Mouse (Mus musculus): ENCODE data around the gene Cdca7l.

Cdca7l gene

DNA sequence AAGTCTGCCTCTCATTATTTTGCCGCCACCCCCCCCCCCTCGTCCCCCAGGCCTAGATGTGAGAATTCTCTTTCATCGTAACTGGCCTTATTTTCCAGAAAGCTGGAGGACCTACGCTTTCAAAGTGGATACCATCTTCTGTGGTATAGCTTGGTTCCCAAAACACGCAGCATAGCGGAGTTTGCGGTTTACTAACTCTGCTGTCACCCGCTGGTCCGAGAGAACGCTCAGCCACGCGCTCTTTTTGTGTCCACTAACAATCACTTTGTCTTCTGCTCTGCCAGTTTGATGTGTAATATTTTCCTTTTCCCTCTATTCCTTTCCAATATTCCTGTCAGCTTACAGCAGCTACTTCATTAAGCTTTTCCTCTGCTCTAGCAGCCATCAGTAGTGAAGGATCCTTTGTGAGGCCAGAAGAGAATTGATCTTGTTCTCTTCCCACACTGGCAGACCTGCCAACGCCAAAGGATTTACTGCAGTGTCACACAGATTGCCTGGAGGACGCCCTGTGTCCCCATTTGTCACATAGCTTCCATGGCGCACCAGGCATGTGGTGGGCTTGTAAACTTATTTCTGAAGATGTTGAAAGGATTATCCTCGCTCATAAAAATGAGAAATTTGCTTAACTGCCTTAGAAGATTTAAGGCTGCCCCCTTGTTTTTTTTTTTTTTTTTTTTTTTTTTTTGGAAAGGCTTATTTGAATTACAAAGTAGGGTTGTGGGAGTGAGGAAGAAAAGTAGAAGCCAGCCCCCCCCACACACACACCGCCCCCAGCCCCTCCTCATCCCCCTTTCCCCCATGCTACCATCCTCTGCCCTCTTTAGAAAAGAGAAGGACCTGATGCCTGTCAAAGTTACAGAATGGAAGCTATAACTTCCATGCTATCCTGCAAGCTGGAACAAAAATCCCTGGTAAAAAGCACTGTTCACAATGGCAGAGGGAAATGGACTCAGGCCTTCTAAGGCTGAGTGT lies 4.6 kb downstream of the Cdca7l start:
- DNase-seq (ENCODE audit: low read depth in 2 of 2, low spot score in 2 of 2), result no peak

DNA sequence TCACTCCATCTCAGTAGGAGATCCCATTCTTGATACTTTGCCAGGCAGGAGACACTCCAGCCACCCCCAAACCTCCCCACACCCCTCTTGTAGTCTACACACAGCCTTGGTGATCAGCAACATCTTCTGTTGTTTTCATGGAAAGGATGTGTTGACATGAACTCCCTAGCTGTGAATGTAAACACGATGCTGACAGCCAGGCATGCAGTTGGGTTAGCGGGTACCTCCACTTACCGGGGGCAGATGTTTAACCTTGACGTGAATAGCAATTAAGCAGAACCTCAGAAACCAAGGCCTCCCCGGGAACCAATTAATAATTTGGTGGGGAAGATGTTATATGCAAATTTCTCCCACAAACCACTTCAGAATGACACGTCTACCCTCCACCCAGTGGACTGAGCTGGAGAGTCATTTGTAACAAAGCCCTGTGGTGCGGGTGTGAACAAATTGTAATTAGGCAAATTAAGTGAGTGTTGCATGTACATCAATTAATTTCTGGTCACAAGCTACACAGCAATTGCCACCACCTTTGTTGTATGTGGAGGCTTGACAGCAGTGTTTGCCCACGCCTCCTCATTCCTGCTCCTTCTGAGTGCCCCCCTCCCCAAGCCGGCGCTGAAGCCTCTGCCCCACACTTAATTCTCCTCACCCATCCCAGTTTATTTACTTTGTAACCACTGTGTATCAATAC lies 5.4 kb downstream of the Cdca7l start:
- no peak for DNase-seq (ENCODE audit: low read depth in 2 of 2, low spot score in 2 of 2)

GRCm38 (mm10) chr12:117810074-117810473 lies 6.0 kb downstream of the Cdca7l start:
- DNase-seq (ENCODE audit: low read depth in 2 of 2, low spot score in 2 of 2), result no peak

GRCm38 (mm10) chr12:117820138-117820858 lies 16.2 kb downstream of the Cdca7l start:
- no peak for DNase-seq (ENCODE audit: low read depth in 2 of 2, low spot score in 2 of 2)

- no peak for DNase-seq (ENCODE audit: low read depth in 2 of 2, low spot score in 2 of 2)
These were observed 16.8 kb downstream of the Cdca7l start for GRCm38 (mm10) chr12:117820859-117821221.

DNA sequence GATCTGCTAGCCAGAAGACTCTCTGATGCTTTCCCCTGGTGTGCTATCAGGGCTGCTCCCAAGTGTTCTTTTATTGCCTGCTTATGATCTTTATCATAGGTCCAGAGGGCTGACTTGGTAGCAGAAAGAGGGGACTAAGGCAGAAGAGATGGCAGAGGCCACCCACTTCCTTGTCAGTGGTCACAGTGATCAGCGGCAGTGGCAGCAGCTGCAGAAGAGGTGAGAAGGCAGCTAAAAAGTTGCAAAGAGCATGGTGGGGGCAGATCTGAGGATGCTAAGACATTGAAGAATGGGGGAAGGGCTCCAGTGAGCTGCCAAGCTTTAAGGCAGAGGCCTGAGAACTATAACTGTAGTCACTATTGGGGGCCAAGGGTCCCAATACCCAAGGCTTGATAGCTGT lies 17.3 kb downstream of the Cdca7l start:
- no peak for DNase-seq (ENCODE audit: low read depth in 2 of 2, low spot score in 2 of 2)

GRCm38 (mm10) chr12:117828350-117828749 lies 24.3 kb downstream of the Cdca7l start:
- DNase-seq (ENCODE audit: low read depth in 2 of 2, low spot score in 2 of 2), result no peak

- DNase-seq (ENCODE audit: low read depth in 2 of 2, low spot score in 2 of 2), result no peak
These were observed 27.4 kb downstream of the Cdca7l start for GRCm38 (mm10) chr12:117831351-117831961.

DNA sequence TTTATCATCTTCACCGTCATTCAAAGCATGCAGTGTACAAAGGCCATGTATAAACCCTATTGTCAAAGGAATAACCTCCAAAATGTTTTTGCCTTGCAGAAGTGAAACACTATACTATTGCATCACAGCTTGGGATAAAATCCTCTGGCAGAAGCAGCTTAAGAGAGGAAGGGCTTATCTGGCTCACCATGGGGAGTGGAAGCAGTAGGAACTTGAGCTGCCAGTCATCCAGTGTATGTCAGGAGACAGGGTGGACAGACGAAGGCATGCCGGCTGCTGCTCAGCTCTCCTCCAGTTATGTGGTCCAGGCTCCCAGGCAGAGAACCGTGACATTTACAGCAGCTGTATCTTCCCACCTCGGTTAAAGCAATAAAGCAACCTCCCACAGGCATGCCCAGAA lies 28.1 kb downstream of the Cdca7l start:
- DNase-seq (ENCODE audit: low read depth in 2 of 2, low spot score in 2 of 2), result no peak

GRCm38 (mm10) chr12:117834652-117835051 lies 30.6 kb downstream of the Cdca7l start:
- DNase-seq (ENCODE audit: low read depth in 2 of 2, low spot score in 2 of 2), result no peak

GRCm38 (mm10) chr12:117835371-117835770 lies 31.3 kb downstream of the Cdca7l start:
- no peak for DNase-seq (ENCODE audit: low read depth in 2 of 2, low spot score in 2 of 2)

DNA sequence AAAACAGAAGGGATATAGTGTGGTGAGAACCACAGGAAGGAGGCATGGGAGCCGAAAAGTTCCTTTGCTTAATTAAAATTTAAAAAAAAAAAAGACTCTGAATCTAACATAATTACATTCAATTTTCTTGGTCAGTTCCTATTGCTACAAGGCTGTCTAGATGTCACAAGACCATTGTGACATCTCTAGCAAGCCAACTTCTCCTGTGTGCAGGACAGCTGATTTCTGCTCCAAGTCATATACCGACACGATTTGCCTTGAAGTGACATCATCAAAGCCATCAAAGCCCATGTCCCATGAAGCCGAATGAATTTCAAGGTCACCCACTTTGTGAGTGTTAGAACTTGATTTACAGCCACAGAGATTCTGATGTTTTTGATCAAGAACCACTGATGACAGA lies 33.3 kb downstream of the Cdca7l start:
- no peak for DNase-seq (ENCODE audit: low read depth in 2 of 2, low spot score in 2 of 2)

GRCm38 (mm10) chr12:117840705-117841104 lies 36.6 kb downstream of the Cdca7l start:
- DNase-seq (ENCODE audit: low read depth in 2 of 2, low spot score in 2 of 2), result no peak

DNA sequence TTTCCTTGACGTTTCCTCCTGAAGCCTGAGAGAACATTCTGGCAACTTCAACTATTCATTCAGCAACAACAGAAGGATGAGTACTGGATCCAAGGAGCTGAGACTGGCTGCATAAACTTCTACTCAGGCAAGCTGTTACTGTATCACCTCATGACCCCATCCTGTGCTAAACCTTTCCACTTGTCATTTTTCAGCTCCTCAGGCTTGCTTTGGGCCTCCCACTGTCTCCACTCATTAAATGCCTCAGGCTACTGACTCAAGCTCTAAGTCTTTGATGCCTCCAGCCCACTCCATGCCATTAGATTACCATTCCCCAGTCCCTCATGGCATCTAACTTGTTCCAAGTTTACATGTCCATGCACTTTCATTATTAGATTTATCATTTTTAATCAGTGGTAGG lies 38.6 kb downstream of the Cdca7l start:
- DNase-seq (ENCODE audit: low read depth in 2 of 2, low spot score in 2 of 2), result no peak

GRCm38 (mm10) chr12:117843302-117844074 lies 39.4 kb downstream of the Cdca7l start:
- DNase-seq (ENCODE audit: low read depth in 2 of 2, low spot score in 2 of 2), result peak; percentile 33 to 61

- DNase-seq (ENCODE audit: low read depth in 2 of 2, low spot score in 2 of 2), result no peak
These were observed 40.0 kb downstream of the Cdca7l start for GRCm38 (mm10) chr12:117844075-117844408.

GRCm38 (mm10) chr12:117844917-117845316 lies 40.8 kb downstream of the Cdca7l start:
- DNase-seq (ENCODE audit: low read depth in 2 of 2, low spot score in 2 of 2), result no peak

GRCm38 (mm10) chr12:117848621-117849020 lies 44.5 kb downstream of the Cdca7l start:
- no peak for DNase-seq (ENCODE audit: low read depth in 2 of 2, low spot score in 2 of 2)

DNA sequence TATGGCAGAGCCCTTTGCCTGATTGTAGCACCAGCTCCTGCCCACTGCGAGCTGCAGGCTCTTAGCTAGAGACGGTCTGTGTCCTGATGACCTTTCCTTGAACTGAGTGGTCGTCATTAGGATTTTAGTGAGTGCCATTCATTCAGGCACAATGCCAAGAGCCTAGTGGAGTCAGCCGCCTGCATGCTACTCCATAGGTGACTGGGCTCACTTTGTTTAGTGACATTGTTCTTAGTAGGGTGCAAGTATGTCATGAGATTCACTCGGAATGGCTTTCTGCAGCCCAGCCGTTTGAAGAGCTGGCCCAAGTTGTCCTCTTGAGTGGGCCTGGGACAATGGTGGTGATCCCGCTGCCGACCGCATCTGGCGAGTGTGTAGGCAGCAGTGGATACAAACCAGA lies 46.4 kb downstream of the Cdca7l start:
- DNase-seq (ENCODE audit: low read depth in 2 of 2, low spot score in 2 of 2), result no peak

DNA sequence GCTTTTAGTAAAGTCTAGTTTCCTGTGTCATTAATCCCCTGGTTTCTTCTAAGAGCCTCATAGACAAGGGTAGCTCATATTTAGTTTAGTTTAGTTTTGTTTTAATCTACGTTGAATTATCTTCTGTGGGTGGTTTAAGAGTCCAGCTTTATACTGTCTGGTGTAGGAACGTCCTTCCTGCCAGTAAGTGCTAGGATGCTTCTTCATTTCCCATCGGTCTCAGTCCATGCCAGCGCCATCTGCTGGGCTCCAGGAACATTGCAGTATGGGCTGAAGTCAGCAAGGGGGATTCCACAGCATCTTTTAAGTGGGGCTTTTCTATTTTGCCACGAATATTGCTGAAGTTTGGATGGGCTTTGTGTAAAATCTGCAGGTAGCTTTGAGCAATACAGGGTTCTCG lies 49.2 kb downstream of the Cdca7l start:
- peak; percentile 37 to 39 for DNase-seq (ENCODE audit: low read depth in 2 of 2, low spot score in 2 of 2)

- no peak for DNase-seq (ENCODE audit: low read depth in 2 of 2, low spot score in 2 of 2)
These were observed 52.9 kb downstream of the Cdca7l start for GRCm38 (mm10) chr12:117857023-117857422.

Data from CD8-positive naive resting alpha-beta T cell, adult 2 months (primary cell).